Mouse (Mus musculus): ENCODE data around the gene Wasf2.
"Not testable (repeated sequence)": the region's sequence is repeated elsewhere in the genome, so short reads cannot be mapped to it uniquely, and the experiment has no call there.

Gene Wasf2

DNA sequence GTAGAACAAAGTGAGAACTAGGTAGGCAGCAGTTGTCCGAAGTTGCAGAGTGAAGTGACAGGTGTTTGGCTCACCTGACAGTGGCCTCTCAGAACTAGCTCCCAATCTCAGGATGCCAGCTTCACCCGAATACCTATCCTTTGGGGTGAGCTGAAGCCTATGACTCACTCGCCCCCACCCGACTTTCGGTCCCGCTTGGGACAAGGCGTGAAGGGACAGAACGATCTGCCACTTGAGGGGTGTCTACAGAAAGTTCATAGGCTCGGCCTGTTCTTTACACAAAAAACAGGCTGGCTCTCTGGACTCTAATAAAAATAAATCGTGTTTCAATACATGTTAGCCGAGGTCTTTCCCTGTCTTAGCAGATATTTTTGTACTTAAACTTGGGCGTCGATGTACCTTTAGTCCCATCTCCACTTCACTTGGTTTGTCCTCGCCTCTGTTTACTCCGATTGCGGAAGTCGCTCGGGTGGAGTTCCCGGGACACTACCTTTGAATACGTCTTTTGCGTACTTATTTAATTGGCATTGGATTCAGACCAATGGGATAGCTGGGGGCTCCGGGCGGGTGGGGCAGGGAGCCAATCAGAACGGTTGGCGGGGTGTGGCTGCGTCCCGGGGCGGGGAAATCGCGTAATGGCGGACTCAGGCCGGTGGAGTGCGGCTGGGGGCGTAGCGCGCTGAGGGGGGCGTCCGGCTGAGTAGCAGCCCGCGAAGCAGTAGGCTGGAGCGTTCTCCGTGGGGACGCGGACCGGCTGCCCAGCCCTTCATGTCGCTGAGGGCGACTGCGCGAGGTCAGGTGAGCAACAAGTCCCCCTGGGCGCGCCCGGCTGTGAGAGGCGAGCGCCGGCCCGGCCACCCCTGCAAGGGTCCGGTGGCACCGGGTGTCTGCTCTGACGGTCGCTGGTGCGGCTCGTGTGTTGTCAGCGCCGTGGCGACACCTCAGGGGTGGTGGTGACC lies at the start of gene Wasf2:
Wasf2 (plus strand) TSS at position 575 of the 959 bp plus-strand sequence.
- DNase-seq = peak; percentile 91 to 94

DNA sequence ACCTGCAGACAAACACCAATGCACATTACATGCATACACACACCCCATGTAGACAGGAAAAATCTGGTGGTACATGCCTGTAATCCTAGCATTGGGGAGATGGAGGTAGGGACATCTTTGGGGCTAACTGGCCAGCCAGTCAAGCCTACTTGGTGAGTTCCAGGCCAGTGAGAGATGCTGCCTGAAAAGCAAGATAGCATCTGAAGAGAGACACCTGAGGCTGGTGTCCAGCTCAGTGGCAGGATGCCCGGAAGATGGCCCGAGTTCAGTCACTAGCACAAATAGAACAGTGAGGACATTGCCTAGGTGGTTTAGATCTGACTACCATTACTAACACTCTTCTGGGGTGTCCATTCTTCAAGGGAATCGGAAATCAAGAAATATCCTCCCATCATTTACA lies 49.4 kb upstream of the Wasf2 start:
- no peak for DNase-seq

DNA sequence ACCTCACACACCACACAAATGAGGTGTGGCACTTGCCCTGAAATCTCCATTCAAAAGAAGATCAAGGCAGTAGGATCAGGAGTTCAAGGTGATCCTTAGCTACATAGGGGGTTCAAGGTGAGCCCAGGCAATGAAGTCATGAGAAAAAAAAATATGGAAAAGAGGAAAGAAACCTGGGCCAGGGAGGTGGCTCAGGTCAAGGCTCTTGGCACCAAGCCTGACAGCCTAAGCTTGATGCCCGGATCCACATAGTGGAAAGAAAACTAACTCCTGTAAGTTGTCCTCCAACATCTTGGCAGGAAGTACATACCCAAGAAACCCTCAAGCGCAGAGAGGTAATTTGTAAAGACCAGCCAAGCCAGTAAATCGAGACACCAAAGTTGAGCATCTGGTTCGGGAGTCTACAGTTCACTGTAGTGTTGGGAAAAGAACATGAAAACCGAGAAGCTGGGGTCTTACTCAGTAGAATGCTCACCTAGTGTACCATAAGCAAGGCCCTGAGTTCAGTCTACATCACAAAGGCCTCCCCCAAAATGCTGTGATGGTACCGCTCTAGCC lies 48.0 kb upstream of the Wasf2 start:
- DNase-seq = no peak

DNA sequence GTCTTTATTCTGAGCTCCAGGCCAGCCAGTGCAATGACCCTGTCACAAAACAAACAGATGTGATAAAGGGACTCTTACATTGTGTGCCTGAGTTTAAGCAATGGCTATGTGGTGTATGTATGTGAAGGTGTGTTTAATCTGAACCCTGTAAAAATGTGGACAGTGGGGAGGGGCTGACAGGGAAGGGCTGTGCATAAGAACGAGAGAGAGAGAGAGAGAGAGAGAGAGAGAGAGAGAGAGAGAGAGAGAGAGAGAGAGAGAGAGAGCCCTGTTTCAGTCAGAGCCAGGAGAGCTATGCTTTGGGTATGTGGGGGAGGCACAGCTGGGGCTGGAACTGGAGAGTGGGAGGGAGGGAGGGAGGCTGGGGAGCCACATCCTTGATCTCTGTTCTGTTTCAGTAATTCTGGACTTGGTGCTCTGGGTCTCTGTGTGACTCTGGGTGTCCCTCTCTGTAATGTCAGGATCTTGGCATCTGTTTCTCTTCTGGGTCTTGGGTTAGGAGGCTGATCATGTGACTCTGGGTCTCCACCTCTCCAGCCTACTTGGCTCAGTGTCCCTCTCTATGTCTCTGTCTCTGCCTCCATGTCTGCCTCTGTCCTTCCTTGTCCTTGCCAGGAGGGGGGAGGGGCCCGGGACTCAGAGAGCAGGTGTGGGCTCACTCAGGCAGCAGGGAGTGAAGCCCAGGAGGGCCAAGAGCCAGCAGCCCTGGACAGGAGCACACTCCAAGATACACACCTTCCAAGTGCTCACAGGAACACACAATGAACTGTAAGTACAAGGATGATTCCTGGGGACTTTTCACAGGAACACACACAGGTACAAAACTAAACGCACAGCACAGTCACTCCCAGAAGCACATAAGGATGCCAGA lies 46.1 kb upstream of the Wasf2 start:
- DNase-seq = peak in 1 of 2 experiments; percentile 69

DNA sequence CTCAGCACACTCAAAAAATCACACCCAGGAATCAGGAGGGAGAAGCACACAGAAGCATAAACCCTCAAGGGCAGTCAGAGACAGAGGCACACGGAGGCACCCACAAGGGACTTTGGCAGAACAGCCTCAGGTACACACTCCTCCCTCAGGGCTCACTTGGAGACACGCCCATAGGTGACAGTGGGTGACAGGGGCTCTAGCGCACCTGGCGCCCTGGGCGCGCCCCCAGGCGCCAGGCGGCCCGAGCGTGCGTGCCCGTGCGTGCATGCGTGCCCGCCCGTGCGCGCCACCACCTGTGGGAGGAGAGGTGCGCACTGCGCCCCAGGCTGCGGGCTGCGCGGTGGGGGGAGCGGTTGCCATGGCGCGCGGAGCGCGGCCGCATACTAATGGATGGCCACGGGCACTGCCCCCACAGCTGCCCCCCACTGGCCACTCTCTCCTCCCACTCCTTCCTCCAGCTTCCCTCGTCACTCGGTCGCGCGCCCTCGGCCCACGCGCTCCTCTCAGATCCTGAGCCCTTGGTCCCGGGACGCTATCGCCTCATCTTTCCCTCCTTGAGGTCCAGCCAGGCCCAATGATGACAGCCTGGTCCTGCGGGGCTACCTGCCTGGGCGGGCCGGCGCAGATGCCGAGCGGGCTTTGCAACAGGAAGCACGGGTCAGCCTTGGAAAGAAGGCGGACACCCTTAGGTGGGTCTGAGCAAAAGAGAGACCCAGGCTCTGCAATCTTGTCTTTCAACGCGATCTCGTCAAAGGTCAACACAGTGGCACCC lies 45.1 kb upstream of the Wasf2 start:
- DNase-seq = peak; percentile 63 to 73

DNA sequence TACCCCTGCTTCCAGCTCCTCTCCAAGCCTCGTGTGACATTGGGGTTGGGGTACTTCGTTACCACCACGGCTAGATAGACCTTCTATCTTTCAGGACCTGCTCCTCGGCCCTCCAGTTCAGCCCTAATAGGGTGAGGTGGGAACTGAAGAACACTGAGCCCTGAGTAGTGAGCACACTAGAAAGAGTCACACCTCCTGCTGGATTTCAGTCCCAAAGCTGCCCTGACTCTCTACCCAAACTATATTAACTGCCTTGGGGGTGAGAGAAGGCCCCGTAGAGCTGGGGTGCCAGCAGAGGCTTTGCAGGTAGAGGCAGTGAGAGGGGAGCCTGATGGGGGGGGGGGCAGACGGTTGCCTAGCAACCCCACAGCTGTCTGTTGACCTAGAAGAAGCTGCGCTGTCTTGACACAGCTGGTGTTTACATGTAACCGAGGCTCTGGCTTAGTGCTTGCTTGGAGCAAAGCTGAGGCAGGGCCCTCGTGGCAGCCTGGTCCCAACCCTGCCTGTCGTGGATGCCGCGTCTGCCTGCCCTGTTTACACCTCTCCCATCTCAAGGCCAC lies 44.4 kb upstream of the Wasf2 start:
- no peak for DNase-seq

DNA sequence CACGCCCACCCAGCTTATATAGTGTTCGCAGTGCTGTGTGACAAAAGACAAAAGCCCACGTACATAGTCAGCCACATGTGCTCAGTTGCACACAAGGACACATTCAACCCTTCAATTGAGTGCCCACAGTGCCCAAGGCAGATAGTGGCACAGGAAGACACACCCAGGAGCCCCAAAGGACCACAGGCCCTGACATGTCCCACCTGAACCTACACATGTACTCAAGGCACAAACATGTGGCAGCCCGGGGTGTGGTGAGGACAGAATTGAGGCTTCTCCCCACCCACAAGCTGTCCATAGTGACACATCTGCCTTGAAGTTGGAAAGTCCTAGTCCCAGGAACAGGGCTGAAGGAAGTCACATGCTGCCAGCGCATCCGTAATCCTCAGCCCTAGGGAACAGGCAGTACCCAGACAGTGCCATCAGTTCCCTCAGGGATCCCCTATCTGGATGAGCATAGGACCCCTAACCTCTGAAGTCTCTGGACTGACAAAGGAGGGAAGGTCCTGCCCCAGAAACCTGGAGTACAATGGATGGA lies 43.1 kb upstream of the Wasf2 start:
- DNase-seq = no peak

DNA sequence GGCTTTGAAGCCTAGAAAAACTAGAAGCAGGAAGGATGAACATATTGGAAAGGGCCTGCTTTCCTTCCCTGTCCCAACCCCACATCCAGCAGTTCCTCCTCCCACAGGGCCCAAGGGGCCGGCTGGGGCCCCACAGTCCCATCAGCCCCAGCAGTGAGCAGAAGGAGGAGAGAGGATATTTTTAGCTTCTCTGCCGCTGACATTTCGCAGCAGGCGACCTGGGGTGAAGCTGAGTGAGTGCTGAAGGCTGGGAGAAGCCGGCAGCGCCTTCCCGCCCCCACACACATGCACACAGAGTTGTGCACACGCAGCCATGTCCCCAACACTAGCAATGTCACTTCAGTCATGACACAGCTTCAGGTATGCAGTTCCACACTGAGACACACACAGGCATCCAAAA lies 42.5 kb upstream of the Wasf2 start:
- DNase-seq = peak; percentile 52 to 70

DNA sequence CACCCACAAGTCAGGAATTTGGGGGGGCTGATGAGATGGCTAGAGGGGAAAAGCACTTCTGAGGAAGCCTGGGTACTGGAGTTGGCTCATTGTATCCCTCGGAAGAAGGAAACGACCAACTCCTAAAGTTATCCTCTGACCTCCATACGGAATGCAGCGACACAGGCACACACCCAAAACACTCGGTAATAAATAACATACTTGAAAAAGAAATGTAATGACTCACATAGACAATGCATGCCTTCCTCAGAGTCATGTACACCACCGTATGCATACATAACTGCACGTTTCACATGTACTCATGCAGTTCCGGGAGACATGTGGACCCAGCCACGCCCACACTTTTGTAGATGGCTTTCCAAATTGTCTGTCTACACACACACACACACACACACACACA lies 41.0 kb upstream of the Wasf2 start:
- no peak for DNase-seq

DNA sequence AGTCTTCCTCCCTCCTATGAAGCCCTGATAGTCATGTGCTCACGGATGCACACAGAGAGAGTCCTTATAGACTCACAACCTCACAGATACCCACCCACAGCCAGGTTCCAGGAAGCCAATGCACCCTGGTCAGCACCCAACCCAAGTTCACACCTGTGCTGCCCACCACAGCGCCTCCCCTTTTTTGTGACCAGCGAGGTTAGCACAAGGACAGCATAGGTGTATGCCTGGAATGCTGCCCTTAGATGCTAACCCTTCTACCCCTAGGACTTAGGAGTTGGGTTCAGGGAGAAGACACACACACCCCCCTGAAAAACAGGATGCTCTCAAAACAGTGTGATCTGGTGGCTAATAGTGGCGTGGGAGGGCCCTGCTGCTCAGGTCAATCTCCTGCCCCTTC lies 40.5 kb upstream of the Wasf2 start:
- DNase-seq = no peak

DNA sequence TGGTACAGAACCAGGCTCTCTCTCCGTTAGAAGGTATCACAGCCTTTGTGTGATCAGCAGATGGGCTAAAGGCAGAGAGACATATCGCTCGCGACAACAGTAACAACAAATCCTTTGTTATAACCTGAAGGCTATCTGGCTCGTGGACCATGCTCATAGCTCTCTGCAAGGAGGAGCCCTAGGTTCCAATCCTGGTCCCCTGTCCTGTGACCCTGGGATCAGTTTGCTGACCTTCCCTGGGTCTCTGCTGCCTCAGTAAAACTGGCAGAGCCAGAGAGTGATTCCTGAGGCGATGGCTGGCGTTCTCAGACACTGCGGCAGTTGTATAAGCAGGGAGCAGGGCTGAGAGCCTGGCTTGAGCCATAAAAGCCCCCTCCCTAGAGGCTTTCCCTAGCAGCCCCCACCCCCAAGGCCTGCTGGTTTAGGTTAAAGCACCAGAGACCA lies 40.0 kb upstream of the Wasf2 start:
- no peak for DNase-seq

DNA sequence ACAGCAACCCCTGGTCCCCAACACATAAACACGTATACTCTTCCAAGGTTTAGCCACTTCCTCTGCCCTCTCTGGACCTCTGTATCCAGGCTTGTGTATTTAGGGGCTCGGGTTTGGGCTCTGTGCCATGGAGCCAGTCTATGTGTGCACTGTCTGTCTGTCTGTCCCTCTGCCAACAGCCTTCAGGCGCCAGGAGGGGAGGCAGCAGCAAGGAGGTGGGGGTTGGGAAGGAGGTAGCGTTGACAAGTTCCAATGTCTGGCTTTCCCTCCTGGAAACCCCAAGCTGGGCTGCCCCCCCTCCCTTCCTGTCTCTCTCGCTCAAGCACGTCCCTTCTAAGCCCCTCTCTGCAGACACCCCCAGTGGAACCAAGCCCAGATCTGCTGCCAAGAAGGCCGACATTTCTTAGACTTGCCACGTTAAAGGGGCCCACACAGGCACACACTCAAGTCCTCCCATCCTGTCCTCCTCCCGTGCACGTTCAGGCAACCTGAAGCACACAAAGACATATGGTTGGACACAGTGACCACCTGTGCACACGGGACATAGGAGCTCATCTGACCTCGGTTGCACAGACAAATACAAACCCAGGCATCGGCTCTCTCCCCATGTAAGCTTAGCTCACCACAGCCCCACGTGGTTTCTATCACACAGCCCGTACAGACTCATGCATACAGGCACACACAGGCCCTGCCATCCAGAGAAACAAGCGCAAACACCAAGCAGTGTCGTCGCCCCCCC lies 39.4 kb upstream of the Wasf2 start:
- DNase-seq = peak; percentile 51 to 61

DNA sequence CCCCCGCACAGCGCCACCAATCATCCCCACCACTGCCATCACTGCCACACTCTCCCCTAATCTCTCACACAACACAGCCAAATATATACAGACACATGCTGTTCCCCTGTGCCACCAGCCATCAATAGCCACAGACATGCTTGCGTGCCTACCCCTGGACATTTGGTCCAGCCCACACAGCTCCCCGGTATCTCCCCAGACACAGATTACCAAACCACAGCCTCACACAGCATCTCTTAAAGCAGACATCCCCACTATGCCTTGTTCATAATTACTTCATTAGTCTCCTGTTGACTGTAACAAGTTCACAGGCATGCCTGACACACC lies 38.9 kb upstream of the Wasf2 start:
- DNase-seq = no peak

DNA sequence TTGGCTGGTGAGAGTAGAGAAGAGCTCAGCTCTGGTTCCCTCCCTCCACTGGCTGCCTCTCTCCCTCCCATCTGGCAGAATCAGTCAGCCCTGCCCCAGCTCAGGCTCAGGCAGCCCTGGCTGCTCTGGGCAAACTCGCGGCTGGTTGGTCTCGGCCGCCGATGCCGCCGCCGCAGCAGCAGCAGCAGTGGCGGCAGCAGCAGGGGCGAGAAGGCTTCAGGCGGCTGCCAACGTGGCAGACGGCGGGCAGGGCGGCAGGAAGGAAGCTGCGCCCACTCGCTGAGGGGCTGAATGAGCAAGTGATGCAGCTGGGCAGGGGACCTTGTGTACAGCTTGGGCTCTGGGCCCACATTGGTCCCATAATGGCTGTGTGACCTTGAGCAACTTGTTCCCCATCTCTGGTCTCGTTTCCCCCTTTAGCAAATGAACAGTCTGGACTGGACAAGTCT lies 37.8 kb upstream of the Wasf2 start:
- DNase-seq = peak in 1 of 2 experiments; percentile 57

DNA sequence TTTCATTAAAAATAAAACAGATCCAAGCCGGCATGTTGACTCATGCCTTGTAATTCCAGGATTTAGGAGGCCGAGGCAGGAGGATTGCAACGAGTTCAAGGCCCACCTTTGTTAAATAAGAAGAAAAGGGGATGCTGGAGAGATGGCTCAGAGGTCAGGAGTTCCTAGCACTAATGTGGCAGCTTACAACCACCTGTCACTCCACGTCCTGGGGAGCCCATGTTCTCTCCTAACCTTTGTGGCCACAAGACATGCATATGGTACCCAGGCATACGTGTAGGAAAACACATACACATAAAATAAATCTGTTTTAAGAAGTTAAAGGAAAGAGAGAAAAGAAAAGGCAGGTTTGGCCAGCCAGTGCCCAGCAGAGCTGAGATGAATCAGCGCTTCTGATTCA lies 37.2 kb upstream of the Wasf2 start:
- DNase-seq = no peak

DNA sequence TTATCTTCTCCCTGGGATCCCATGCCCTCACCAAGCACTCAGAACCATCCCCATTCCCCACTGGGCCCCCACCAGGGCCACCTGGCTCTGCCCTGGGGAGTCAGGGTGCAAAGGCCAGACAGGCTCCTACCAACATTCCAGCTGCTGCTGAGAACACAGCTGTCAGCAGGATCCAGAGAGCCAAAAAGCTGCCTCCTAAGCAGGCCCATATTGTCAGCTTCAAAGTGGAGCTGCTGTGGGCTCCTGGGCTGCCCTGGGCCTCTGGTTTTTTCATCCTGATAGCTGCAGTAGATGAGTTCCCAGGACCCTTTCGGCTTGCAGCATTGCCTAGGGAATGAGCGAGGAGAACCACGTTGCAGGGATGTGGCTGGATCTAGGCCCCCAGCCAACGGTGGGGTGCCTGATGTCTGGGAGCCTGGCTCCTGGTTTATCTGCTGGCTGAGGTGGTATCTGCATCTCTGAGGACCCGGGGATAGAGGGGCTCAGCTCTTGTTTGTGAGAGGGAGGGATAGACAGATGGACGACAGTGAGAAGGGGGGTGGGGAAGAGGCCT lies 36.7 kb upstream of the Wasf2 start:
- no peak for DNase-seq

DNA sequence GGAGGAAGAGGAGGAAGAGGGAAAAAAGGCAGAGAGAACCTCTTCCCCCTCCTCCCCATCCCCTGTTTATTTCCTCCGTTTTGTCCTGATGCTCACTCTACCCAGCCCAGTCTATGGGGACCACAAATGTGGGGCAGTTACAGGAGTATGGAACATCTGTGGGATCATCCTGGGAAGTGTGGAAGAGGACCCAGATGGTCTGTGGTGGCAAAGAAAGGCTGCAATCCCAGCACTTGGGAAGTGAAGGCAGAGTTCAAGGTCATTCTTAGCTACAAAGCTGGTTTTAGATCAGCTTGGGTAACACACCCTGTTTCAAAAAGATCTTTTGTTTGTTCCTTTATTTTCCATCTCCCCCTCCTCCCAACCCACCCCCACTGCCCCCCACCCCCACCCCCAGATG lies 36.0 kb upstream of the Wasf2 start:
- no peak for DNase-seq

DNA sequence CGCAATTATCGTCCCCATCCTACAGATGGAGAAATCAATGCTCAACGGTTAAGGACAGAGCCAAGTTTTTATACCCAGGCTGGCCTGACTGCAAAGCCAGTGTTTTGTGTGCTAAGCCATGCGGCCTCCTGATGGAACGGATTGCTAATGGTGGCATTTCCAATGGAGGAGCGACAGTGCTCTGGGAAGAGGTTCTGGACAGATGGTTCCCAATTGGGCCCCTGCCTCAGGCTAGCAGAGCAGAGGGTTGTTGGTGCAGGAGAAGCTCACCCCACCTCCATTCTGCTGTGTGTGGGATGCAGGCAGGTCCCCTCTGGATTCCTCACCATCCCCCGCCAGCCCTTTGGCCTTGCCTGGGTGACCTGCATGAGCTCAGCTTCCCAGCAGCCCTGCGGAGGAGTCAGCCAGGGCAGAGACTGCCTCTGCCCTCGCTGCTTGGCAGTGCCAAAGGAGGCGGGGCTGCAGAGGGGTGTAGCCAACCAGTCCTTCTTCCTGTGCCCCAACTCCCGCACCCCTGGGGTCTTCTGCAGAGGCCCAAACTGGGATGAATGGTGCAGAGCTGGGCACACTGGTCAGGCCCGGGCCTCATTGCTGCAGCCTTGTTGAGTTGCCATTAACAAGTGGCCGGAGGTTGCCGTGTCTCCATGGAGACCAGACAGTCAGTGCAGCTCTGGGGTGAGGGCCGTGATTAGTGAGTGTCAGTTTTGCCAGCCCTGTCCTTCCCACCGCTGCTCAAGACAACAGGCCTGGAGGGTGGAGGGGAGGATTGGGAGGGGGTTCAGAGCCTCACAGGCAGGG lies 35.2 kb upstream of the Wasf2 start:
- DNase-seq = peak; percentile 80 to 86

DNA sequence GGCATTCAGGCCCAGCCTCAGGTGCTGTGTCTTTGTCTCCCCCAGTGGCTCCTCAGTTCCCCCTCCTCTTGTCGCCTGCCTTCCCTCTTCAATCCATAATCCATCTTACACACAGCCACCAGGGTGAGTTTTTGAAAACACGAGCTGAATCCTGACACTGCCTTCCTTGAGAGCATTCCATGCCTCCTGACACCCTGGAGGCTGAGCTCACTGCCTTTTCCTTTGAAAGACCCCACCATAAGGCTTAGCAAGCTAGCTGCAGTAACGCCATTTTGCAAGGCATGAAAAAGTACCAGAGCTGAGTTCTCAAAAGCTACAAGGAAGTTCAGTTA lies 34.6 kb upstream of the Wasf2 start:
- not testable (repeated sequence) for DNase-seq

DNA sequence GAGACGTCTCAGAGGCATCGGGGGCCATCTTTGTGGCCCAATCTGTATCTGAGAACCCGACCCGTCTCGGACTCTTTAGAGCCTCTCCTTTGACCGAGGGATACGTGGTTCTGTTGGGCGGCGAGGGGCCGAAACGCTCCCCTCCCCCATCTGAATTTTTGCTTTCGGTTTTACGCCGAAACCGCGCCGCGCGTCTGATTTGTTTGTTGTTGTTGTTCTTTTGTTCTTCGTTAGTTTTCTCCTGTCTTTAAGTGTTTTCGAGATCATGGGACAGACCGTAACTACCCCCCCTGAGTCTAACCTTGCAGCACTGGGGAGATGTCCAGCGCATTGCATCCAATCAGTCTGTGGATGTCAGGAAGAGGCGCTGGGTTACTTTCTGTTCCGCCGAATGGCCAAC lies 33.6 kb upstream of the Wasf2 start:
- DNase-seq = not testable (repeated sequence)

Data from lung, adult 18-20 months (tissue).